Mouse (Mus musculus) E14TG2a.4 (cell line): ENCODE results near the gene Krtap15.

Source experiments
- CTCF ChIP-seq: conservative IDR thresholded peaks from 2 replicates; pipeline ENCODE4 v1.5.1; 2014; ENCODE audit warnings: low read length
- POU5F1 ChIP-seq: IDR thresholded peaks from 2 replicates; pipeline ENCODE4 v1.6.1; 2014; ENCODE audit warnings: low read length, borderline replicate concordance

DNA sequence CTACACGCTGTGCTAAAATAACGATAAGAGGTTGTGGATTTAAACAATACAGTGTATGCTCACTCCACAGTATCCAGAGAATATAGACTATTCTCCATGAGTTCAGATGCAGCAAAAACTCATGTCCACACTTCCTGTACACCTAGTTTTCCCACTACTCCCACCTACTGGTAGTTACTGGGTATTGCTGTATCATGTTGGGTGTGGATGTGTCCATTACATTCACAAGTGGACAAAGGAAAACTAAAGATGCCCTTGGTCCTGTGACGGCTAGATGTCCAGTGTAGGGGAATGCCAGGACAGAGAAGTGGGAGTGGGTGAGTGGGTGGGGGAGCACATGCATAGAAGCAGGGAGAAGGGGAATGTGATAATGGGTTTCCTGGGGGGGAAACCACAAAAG lies 3.7 kb downstream of the Krtap15 start:
- TF ChIP-seq CTCF (peak; percentile 65), POU5F1 (no peak)
